Mouse (Mus musculus) A20 (cell line): ENCODE data around the gene Clrn3.

ENCODE experiments used
- DNase-seq: peaks from one replicate; pipeline ENCODE4 v3.0.0-alpha.2; 2011; ENCODE audit warnings: low read depth, low spot score

Gene Clrn3

DNA sequence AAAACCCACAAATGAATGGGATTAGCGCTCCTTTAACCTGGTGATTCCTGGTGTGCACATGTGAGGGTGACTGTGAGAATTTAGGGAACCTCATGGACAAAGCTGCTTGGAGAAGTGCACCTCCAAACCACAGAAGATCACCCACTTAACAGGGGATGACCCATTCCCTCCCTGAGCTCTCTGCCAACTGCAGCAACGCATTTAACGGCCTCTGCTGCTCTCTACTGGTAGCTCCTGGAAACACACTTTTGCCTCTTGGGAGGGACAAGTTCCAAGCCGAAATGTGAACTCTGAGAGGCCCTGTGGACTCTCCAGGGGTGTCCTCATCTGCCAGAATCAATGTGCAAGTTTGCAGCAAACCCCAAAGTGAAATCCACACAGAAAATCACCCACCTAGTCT lies 41.0 kb downstream of the Clrn3 start:
- DNase-seq, result no peak

DNA sequence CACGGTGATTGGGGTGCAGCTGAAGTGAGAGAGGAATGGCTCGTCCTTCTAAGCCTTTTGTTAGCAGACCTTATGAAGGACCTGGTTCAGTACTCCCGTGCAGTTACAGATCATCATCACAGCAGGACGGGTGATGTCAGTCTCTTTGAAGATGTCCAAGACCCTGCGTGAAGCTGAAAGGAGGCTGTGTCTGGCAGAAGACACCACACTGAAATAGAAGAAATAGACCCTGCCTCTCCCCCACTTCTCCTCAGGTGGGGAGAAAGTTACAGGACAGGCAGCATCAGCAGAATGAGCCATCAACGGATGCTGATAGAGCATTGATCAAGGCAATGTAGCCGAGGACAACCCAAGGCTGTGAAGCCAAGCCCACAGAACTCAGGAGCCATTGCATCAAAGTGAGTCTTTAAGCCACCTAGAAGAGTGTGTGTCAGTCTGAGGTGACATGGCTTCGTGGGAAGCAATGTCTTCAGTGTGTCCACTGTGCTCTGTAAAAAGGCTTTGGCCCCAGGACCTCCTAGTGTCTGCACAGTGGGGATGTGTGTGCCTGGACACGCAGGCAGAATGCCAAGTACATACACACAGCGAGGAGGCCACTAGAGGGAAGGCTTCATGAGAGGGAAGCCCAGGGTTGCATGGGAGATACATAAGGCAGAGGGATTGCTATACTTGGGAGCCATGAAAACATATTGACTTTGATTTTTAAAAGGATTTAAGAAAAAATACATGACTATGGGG lies 41.6 kb downstream of the Clrn3 start:
- no peak for DNase-seq

DNA sequence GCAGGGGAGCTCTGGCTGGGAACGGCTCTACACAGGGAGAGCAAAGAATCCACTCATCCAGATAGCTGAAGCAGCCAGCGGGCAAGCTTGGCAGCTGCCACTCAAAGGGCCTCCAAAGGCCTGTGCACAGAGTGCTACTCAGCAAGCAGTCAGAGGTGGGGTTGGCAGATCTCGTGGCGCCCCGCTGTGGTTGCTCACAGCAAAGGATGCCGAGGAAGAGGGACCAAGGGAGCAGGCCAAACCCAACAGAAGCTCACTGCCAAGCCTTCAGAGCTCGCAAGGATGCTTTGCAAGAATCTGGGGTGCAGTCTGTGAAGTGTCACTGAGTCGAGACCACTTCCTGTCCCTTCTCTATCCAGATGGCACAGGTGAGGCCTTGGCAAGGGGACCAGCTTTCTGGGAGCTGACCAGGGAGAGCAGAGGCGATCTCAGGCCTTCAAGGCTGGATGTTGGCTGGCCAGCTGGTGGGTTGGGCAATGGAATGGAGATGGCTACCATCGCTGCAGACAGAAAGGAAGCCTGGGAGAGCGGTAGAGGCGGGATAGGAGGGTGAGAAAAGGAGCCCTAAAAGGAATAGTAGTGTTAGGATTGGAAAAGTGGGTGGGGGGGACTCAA lies 42.6 kb downstream of the Clrn3 start:
- no peak for DNase-seq

DNA sequence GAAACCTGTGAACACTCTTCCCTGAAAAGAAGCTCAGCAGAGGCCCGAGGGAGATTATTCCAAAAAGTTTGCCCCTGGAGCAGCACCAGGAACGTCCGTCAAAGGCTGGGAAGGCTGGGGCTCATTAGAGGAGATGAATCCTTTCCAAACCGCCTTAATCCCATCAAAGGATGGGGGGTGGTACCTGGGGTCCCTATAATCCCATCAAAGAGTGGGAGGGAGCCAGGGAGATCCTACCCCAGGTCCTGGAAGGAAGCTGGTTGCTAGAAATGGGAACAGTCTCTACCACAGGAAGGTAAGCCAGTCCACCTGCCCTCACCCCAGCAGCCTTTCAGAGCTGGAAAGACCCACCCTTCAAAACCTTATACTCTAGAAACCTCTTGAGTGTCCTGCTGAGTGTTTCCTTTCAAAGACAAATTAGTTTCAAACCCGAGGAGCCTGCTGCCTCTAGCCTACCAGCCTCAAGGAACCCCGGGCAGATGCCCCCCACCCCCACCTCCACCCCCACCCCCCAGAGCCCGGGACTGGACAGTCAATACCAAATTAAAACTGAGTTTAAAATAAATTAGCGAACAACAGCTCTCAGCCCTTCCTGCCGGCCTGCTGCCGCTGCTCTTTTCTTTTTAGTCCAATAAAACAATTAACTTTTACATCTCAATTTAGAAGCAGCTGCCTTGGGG lies 43.2 kb downstream of the Clrn3 start:
- no peak for DNase-seq

DNA sequence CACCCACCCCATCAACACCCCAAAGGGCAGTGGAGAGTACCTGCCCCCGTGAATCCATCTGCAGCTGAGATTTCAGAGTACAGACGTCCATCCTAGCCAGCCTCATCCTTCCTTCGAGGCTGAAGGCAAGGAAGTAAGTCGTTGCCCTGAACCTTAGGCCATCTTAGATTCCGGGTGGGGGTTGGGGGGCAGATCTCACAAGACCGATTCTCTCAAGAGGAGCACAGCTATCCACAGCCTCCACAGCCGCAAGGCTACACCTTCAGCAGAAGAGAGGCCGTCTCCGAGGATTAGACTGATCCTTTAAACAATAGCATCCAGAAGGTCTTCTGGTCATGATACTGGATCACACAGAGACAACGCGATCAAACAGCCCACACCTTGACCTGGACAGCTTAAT lies 44.1 kb downstream of the Clrn3 start:
- no peak for DNase-seq

DNA sequence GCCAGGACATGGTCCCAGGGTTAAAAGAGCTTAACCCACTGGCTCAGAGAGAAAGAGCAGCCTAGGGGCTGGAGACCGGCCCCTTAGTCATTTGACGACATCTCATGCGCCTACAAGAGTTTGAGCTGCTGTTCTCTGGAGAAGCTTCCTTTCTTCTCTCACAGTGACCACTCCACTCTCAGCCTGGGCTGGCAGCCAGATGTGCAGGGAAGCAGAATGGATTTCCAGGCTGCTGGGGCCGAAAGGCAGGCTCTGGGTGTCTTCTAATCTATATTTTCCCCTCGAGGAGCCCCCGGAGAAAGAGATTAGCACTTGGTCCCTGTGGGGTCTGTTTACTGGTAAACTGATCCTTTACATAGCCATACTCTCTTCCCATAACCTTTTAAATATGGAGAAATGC lies 44.7 kb downstream of the Clrn3 start:
- no peak for DNase-seq

DNA sequence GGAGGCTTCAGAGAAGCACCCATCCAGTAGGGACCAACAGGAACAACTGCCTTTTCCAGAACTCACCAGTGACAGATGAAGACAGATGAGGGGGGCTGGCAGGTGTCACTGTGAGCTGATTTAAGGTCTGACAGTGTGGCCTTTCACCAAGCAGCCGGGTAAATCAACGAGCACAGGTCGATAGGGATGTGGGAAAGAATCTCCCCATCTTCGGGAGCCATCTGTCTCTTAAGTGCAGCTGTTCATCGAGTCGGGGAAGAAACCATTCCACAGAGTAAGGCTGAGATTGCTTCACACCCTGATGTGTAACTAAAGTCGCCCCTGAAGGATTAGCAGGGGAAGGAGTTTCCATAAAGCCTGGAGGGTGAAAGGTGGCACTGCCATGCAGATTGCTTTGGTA lies 47.3 kb downstream of the Clrn3 start:
- no peak for DNase-seq

GRCm38 (mm10) chr7:135479912-135480311 lies 48.5 kb downstream of the Clrn3 start:
- no peak for DNase-seq

DNA sequence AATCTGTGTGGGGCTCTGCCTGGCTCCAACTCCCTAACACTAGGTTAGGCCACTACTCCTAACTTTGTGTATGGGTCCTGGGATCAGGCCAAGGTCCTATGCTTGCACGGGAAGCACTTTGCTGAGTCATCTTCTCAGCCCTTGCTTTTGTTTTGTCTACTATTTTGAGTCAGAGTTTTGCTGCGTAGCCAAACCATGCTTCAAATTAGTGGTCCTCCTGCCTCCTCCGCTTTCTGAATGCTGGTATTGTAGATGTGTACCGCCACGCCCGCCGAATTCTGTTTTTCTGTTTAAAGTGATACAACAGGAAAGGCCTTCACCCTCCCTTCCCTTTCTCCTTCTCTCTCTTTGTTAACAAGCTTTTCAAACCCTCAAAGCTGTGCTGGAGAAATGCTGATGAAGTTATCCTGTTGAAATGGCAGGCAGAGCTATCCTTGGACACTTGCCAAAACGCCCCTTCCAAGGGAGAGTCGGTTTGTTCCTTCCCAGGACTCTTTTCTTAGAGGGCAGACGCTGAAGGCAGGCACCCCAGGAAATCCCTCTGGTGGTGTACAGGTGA lies 49.1 kb downstream of the Clrn3 start:
- no peak for DNase-seq

GRCm38 (mm10) chr7:135477256-135477655 lies 51.2 kb downstream of the Clrn3 start:
- DNase-seq, result no peak

GRCm38 (mm10) chr7:135475981-135476380 lies 52.5 kb downstream of the Clrn3 start:
- no peak for DNase-seq

DNA sequence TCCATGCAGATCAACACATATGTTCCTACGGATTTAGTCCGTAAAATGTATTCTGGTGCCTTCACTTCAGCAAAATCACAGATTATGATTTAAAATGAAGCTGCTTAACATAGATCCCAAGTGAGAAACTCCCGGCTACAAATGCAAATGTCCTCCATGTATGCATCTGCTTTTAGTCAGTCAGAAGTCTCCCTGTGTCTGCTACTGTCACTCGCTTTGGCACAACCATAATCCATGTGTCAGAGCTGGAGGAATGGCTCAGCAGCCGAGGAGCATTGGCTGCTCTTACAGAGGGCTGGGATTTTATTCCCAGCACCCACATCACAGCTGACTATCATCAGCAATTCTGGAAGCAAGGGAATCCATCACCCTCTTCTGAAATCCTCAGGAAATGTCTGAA lies 58.1 kb downstream of the Clrn3 start:
- DNase-seq, result no peak

GRCm38 (mm10) chr7:135468631-135469030 lies 59.8 kb downstream of the Clrn3 start:
- DNase-seq, result no peak

GRCm38 (mm10) chr7:135465293-135465692 lies 63.2 kb downstream of the Clrn3 start:
- no peak for DNase-seq

DNA sequence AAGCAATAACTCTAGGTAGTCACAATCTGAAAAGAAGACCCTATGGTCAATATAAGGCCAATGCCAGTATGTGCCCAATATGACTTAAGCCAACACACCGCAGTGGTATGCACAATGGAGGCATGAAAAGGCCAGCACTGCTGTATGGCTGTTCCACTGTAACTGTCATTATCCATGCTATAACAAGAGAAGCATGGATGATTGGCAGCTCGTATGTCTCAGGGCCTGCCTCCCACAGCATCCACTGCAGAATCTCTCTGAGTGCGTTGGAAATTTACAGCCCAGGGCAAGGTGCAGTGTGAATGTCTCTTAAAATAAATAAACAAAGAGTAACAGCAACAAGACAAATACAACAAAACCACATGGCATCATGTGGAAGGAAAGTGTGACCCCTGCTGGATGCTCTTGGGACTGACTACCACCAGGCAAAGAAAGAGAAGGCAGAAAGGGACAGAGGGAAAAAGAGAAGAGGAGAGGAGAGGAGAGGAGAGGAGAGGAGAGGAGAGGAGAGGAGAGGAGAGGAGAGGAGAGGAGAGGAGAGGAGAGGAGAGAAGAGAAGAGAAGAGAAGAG lies 63.7 kb downstream of the Clrn3 start:
- no peak for DNase-seq
